Mouse (Mus musculus) forebrain, embryonic 15.5 days (tissue): ENCODE data around the gene Sema5a. TPM values are rescaled to one million over a fixed set of nuclear protein-coding genes. Genes with fewer than 3 reads are reported as not detected.
"Not testable (repeated sequence)": the region's sequence is repeated elsewhere in the genome, so short reads cannot be mapped to it uniquely, and the experiment has no call there.

ENCODE experiments used
- ATAC-seq: fragments of 200-750 bp; cut with Nextera tagmentation; replicated peaks from 2 replicates; pipeline ENCODE4 v1.8.0; 2017; ENCODE audit warnings: mild to moderate bottlenecking, moderate TSS enrichment, moderate library complexity
- H3K27ac ChIP-seq: fragments of 300-500 bp; sonication (generic); replicated peaks from 2 replicates; pipeline ENCODE4 v1.5.1; 2015; ENCODE audit warnings: mild to moderate bottlenecking, inconsistent platforms
- H3K27me3 ChIP-seq: fragments of 300-500 bp; sonication (generic); 2 replicates; pipeline ENCODE4 v1.6.1; 2015; ENCODE audit warnings: inconsistent platforms
- H3K36me3 ChIP-seq: fragments of 300-500 bp; sonication (generic); 2 replicates; pipeline ENCODE4 v1.6.1; 2015; ENCODE audit warnings: mild to moderate bottlenecking, inconsistent platforms
- H3K4me1 ChIP-seq: fragments of 300-500 bp; sonication (generic); 2 replicates; pipeline ENCODE4 v1.6.1; 2015; ENCODE audit warnings: inconsistent platforms
- H3K4me2 ChIP-seq: fragments of 300-500 bp; sonication (generic); replicated peaks from 2 replicates; pipeline ENCODE4 v1.6.1; 2015; ENCODE audit warnings: mild to moderate bottlenecking, inconsistent platforms
- H3K4me3 ChIP-seq: fragments of 300-500 bp; sonication (generic); 2 replicates; pipeline ENCODE4 v1.5.1; 2015; ENCODE audit warnings: mild to moderate bottlenecking, inconsistent platforms
- H3K9ac ChIP-seq: fragments of 300-500 bp; sonication (generic); replicated peaks from 2 replicates; pipeline ENCODE4 v1.6.1; 2015; ENCODE audit warnings: mild to moderate bottlenecking, inconsistent platforms
- H3K9me3 ChIP-seq: fragments of 300-500 bp; sonication (generic); 2 replicates; pipeline ENCODE4 v1.6.1; 2016; ENCODE audit warnings: inconsistent platforms
- WGBS: fragments of 180-500 bp; shearing (Covaris S2); methylation state at CpG from one replicate; pipeline ENCODE4 v1.1.7; 2015; ENCODE audit warnings: mixed read lengths; 5-methylcytosine and 5-hydroxymethylcytosine counted together
- polyA plus RNA-seq: library from polyadenylated mRNA; unstranded; fragments of >200 nt; fragmentation: Nextera tagmentation; extraction: Ambion mirVana; gene quantifications from 2 replicates; pipeline ENCODE4 v1.2.1, GENCODE M21; 2015

Gene Sema5a
- 12.6 and 16.0 TPM in 2 replicates for polyA plus RNA-seq

DNA sequence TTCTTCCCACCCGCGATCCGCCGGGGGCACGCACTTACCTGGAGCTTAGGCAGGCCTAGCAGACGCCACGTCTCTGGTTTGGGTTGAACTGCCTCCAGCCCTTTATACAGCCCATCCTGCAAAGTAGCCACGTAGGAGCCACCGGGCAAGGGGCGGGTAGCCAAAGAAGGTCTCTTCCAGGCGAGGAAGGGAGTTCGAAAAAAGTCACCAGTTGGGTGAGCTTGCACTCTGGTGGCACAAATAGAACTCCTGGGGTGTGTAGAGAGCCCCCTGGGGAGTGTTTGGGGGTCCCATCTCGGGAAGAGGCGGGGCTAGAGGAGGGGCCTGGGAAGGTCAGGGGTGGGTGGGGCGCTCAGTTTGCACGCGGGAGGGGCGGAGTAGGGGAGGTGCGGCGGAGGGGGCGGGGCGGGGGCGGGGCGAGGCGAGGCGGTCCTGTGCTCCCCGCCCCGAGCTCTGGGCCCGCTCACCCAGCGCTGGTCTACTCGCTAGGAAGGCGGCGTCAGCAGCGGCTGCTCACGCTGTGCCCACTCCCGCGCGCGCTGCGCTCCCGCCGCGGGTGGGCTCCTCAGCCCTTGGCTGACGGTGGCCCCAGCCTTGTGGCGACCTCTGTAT is at the start of gene Sema5a:
Gene Sema5a, plus strand, starts transcription at position 467 of the 612 bp plus-strand sequence.
- Histone ChIP-seq H3K9me3 (no peaks in the 10 kb centered on the region), H3K27me3 (no peaks in the 10 kb centered on the region), H3K4me1 (peaks cover 36% of the 10 kb centered on the region), H3K36me3 (no peaks in the 10 kb centered on the region), H3K9ac (peak within 1 kb of the TSS; percentile 64), H3K4me2 (peak within 1 kb of the TSS; percentile 99), H3K27ac (peak within 1 kb of the TSS; percentile 43), H3K4me3 (peak within 1 kb of the TSS; percentile 71)
- peak; percentile 91 for ATAC-seq
- WGBS: 1% methylated on average over 34 of the region's 45 CpGs

DNA sequence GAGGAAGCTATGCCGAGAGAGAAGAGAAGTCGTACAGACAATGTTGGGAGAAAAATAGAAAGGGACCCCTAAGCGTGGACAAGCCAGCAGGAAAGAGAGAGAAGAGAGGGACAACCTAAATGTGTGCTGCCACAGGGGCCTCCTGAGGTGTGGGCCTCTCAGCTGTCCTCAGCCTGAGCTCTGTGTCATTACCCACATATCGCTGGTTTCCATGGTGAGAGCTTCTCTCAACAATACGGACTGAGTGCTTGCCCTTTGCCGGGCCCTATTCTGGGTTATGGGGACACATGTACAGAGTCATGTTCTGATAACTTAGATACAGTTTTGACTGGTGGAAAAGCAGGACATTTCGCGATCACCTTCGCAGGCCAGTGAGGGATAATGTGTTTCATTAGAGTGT is 46.5 kb upstream of the Sema5a start:
- no peak overlapping the region for H3K27ac ChIP-seq
- H3K9ac ChIP-seq: no peak overlapping the region
- H3K4me3 ChIP-seq: no peak overlapping the region
- H3K9me3 ChIP-seq: no peaks in the 10 kb centered on the region
- peaks cover 6% of the 10 kb centered on the region; the same call in 1 of the 2 replicates for H3K4me1 ChIP-seq
- no peak overlapping the region for H3K4me2 ChIP-seq
- H3K36me3 ChIP-seq: no peaks in the 10 kb centered on the region
- 71% methylated on average over 9 of the region's 9 CpGs for WGBS
- H3K27me3 ChIP-seq: no peaks in the 10 kb centered on the region
- no peak for ATAC-seq

DNA sequence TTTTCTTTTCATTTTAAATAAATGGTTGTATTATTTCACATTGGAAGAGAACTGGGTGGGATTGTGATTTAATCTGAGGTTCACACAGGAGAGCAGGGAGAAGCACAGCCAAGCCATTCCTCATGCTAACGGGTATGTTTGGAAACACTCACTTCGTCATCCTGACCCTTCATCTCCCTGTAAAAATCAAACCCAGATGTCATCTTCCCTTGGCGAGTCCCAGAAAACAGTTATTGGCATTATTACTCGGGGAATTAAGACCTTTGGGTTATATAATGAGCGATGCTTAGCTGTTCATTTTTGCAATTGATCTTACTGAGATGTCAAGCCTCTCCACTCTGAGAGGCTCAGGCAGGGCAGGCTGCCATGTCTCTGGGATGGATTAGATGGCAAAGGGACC is 46.0 kb upstream of the Sema5a start:
- Histone ChIP-seq H3K9me3 (no peaks in the 10 kb centered on the region), H3K4me1 (peaks cover 6% of the 10 kb centered on the region; the same call in 1 of the 2 replicates), H3K27ac (no peak overlapping the region), H3K9ac (no peak overlapping the region), H3K4me2 (no peak overlapping the region), H3K4me3 (no peak overlapping the region), H3K36me3 (no peaks in the 10 kb centered on the region), H3K27me3 (no peaks in the 10 kb centered on the region)
- 73% methylated on average over 5 of the region's 5 CpGs for WGBS
- no peak for ATAC-seq

DNA sequence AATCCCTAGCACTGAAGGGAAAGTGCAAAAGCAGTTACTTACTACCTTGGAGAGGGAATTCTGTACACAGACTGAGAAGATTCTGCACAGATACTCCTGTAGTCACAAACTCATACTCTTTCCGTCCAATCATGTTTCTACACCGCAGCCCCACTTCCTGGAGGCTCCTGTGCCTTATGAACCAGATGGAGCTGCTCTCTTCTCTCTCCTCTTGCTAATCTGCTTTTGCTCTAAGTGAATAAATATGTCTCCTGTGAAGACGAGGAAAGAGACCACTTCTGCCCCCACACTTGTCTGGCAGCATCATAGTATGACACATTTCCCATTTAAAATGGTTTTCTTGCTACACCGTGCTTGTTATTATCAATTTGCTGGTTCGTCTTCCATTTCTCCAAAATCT is 41.4 kb upstream of the Sema5a start:
- no peak overlapping the region for H3K27ac ChIP-seq
- no peak overlapping the region for H3K4me3 ChIP-seq
- ATAC-seq: no peak
- no peaks in the 10 kb centered on the region for H3K9me3 ChIP-seq
- H3K9ac ChIP-seq: no peak overlapping the region
- no peaks in the 10 kb centered on the region for H3K36me3 ChIP-seq
- no peak overlapping the region for H3K4me2 ChIP-seq
- 85% methylated on average over 5 of the region's 5 CpGs for WGBS
- H3K27me3 ChIP-seq: no peaks in the 10 kb centered on the region
- H3K4me1 ChIP-seq: peaks cover 4% of the 10 kb centered on the region; the same call in 1 of the 2 replicates

DNA sequence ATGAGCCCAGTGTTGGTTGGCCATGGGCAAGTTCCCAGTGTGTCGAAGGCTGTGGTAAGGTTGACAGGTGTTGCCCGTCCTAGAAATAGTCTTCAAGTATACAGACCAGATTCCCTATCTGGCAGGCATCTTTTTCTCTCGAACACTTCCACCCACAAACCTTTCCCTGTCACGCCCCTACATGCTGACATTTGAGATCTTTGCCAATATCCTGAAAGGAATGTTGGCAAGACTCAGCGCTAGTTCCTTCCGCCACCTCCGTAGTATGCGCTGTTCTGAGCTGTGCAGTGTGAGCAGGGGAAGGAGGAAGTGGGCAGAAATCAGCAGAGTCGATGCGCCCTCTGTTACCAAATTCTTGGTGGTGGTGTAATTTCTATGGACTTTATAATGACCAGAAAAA is 39.7 kb upstream of the Sema5a start:
- H3K4me1 ChIP-seq: no peaks in the 10 kb centered on the region
- no peak overlapping the region for H3K4me3 ChIP-seq
- H3K9ac ChIP-seq: no peak overlapping the region
- no peaks in the 10 kb centered on the region for H3K27me3 ChIP-seq
- H3K27ac ChIP-seq: no peak overlapping the region
- no peak overlapping the region for H3K4me2 ChIP-seq
- no peaks in the 10 kb centered on the region for H3K36me3 ChIP-seq
- no peak for ATAC-seq
- no peaks in the 10 kb centered on the region for H3K9me3 ChIP-seq
- 88% methylated on average over 10 of the region's 10 CpGs for WGBS

DNA sequence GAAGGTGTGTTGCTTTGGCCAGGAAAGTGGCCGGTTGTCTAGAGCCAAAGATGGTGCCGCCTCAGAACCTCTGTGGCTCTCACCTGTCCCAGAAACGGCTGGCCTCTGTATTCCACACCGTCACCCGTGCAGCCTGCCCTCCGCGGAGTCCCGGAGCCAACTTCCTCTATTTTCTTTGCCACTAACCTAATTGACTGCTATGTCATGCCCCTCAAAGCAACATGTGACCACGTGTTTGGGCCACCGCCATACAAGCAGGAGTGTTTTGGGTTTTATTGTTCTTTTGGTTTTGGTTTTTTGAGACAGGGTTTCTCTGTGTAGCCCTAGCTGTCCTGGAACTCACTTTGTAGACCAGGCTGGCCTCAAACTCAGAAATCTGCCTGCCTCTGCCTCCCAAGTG is 29.9 kb upstream of the Sema5a start:
- not testable (repeated sequence) for H3K4me2 ChIP-seq, ATAC-seq, H3K9ac ChIP-seq, H3K27ac ChIP-seq, H3K9me3 ChIP-seq, H3K36me3 ChIP-seq, H3K4me3 ChIP-seq, H3K27me3 ChIP-seq, H3K4me1 ChIP-seq
- WGBS: 95% methylated on average over 10 of the region's 10 CpGs

DNA sequence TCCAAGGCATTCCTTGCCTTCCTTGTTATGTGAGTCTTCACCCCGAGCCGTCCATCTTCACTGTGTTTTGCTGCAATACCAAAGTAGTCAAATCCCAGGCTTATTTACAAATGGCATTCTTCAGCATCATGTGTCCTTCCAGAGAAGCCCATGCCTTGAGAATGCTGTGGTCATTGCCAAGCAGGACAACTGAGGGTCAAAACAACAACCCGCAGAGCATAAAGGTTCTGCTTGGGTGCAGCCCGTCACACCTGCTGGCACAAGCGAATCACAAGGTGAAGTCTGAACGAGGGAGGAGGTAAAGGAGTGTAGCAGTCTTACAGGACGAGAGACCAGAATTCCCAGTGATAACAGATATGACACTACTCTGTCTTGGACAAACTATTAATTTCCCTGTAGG is 21.6 kb upstream of the Sema5a start:
- Histone ChIP-seq H3K4me2 (no peak overlapping the region), H3K4me1 (no peaks in the 10 kb centered on the region)
- 93% methylated on average over 7 of the region's 7 CpGs for WGBS

DNA sequence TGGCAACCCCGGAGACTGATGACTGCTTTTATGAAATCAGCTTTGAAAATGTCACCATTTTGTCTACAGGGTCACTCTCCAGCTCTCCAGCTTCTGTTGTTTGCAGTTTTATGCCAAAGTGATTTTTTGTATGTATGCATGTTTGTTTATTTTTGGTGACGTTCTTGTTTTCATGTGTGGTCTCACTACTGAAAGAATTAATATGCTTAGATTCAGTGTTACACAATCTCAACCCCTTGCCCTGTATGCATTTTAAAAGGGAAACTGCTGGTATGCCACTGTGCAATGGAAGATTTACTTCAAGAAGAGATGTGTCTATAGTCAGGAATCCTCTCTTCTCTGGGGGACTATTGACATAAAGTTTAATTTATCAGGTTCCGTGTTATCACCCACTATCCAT is 19.2 kb upstream of the Sema5a start:
- H3K27me3 ChIP-seq: no peaks in the 10 kb centered on the region
- no peaks in the 10 kb centered on the region for H3K9me3 ChIP-seq
- H3K27ac ChIP-seq: no peak overlapping the region
- H3K4me1 ChIP-seq: no peaks in the 10 kb centered on the region
- no peak overlapping the region for H3K4me3 ChIP-seq
- WGBS: 90% methylated on average over 3 of the region's 3 CpGs
- no peak overlapping the region for H3K9ac ChIP-seq
- H3K36me3 ChIP-seq: no peaks in the 10 kb centered on the region
- no peak overlapping the region for H3K4me2 ChIP-seq
- ATAC-seq: no peak

More for the DNA sequence above, 21.6 kb upstream of the Sema5a start:
- Histone ChIP-seq H3K36me3 (no peaks in the 10 kb centered on the region), H3K27me3 (no peaks in the 10 kb centered on the region), H3K9me3 (no peaks in the 10 kb centered on the region), H3K27ac (no peak overlapping the region), H3K9ac (no peak overlapping the region), H3K4me3 (no peak overlapping the region)
- no peak for ATAC-seq

DNA sequence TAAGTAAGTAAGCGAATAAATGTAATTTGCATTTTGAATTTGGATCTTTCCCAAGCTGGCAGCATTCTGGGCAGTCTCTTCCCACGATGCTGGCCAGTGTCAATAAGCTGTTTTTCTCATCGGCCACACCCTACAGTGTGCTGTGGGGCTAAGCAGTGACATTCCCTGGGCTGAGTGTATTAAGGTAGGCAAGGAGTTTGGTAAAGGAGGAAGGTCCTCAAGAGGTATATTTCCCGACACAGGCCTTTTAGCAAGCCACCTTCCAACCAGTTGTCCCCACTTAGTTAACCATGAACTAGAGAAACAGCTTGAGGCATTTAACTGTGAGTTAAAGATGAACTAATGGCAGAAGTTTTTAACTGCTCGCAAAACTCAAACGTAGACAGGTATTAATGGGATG is 18.2 kb upstream of the Sema5a start:
- H3K27ac ChIP-seq: no peak overlapping the region
- H3K4me2 ChIP-seq: no peak overlapping the region
- no peak overlapping the region for H3K4me3 ChIP-seq
- no peaks in the 10 kb centered on the region for H3K4me1 ChIP-seq
- no peak for ATAC-seq
- no peak overlapping the region for H3K9ac ChIP-seq
- H3K36me3 ChIP-seq: no peaks in the 10 kb centered on the region
- H3K27me3 ChIP-seq: no peaks in the 10 kb centered on the region
- H3K9me3 ChIP-seq: no peaks in the 10 kb centered on the region
- WGBS: 80% methylated on average over 6 of the region's 6 CpGs

DNA sequence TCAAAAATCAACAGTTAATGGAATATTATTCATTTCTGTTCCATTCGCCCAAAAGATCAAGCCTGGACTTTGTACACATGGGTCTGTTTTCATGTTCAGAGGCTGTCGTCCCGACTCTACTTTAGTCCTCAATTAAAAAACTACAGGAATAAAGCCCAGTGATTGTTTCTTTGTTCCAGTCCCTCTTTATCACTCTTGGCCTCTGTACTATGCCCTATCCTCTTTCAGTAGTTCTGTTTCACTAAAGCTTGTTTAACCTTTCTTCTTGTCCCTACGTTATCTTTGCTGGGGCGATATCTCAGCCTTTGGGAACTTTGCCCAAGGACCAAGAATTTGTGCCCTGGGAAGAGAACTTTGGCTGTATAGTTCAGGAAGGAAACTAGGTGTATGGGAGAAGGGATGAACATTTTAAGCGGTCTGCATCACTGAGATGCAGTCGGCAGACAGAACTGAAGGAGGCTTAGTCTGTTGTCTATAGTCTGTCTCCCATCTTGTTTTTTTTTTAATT is 17.7 kb upstream of the Sema5a start:
- ATAC-seq: no peak
- Histone ChIP-seq H3K27me3 (no peaks in the 10 kb centered on the region), H3K4me3 (no peak overlapping the region), H3K4me2 (no peak overlapping the region), H3K36me3 (no peaks in the 10 kb centered on the region), H3K27ac (no peak overlapping the region), H3K9me3 (no peaks in the 10 kb centered on the region), H3K9ac (no peak overlapping the region), H3K4me1 (no peaks in the 10 kb centered on the region)
- WGBS: 86% methylated on average over 7 of the region's 7 CpGs

DNA sequence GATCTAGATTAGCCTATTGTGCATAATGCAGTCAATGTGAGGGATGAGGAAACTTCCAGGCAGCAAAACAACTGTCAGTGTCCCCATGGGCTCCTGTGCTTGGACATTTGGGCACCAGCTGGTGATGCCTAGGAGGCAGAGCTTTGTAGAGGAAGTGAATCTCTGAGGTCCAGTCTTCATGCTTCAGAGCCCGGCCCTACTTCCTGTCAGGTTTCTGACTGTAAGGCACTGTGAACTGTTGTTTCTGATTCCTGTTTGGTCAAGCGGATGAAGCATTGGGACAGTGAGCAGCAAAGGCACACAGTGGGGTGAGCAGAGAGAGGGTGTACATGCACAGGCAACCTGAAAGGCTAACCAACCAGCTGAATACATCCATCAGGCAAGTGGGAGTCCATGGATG is 14.5 kb upstream of the Sema5a start:
- no peak overlapping the region for H3K4me2 ChIP-seq
- no peaks in the 10 kb centered on the region for H3K27me3 ChIP-seq
- no peak overlapping the region for H3K4me3 ChIP-seq
- H3K9ac ChIP-seq: no peak overlapping the region
- H3K27ac ChIP-seq: no peak overlapping the region
- 97% methylated on average over 2 of the region's 2 CpGs for WGBS
- H3K36me3 ChIP-seq: no peaks in the 10 kb centered on the region
- ATAC-seq: no peak
- no peaks in the 10 kb centered on the region for H3K4me1 ChIP-seq
- H3K9me3 ChIP-seq: no peaks in the 10 kb centered on the region

DNA sequence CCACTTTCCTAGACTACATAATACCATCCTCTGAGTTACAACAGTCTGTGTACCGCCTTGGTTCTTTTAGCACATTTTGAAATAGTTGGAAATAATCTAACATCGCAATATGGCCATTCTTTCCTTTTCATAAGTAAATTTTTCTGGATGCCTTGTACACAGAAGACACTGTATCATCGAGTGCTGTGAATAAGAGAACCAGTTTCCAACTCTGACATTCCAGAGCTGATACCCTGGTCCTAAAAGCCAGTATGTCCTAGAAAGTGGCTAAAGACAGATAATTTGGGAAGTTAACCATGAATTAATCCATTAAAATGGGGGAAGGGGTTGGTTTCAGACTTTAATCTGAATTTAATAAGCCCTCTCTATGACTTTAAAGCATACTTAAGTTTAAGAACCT is 12.4 kb upstream of the Sema5a start:
- WGBS: 82% methylated on average over 3 of the region's 3 CpGs
- H3K4me1 ChIP-seq: no peaks in the 10 kb centered on the region
- no peak overlapping the region for H3K4me2 ChIP-seq
- no peaks in the 10 kb centered on the region for H3K36me3 ChIP-seq
- no peak overlapping the region for H3K4me3 ChIP-seq
- H3K27ac ChIP-seq: no peak overlapping the region
- H3K9me3 ChIP-seq: no peaks in the 10 kb centered on the region
- ATAC-seq: no peak
- H3K9ac ChIP-seq: no peak overlapping the region
- H3K27me3 ChIP-seq: no peaks in the 10 kb centered on the region

DNA sequence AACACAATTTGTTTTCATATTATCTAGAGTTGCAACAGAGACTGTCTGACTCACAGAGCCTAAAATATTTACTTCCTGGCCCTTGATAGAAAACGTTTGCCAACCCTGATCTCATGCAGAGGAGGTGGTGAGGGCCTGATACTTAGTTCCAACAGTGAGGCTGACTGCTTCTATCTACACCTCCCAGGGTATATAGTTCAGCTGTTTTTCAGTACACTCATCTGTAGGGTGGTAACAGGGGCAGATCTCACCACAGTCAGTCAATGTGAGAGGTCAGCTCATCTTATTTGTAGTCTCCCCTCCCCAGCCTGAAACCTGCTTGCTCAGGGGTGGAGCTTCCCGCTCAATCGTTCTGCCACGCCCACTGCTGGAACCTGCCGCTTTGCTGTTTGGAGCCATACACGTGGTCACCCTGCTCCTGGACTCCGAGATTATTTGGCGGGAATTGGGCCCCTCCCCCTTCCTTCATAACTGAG is 11.9 kb upstream of the Sema5a start:
- not testable (repeated sequence) for H3K27ac ChIP-seq, H3K27me3 ChIP-seq, H3K4me3 ChIP-seq, H3K4me1 ChIP-seq, H3K4me2 ChIP-seq, H3K9ac ChIP-seq, H3K36me3 ChIP-seq, ATAC-seq, H3K9me3 ChIP-seq
- WGBS: 19% methylated on average over 8 of the region's 8 CpGs
